Mouse (Mus musculus): ENCODE data around the gene H2-Q6. TPM values are rescaled to one million over a fixed set of nuclear protein-coding genes. Genes with fewer than 3 reads are reported as not detected.
A peak's percentile ranks its signal among the peaks of the same experiment; 100 is the strongest.
"Not testable (repeated sequence)": the region's sequence is repeated elsewhere in the genome, so short reads cannot be mapped to it uniquely, and the experiment has no call there.

Gene H2-Q6
- polyA plus RNA-seq, 1 experiment from 2014 or later: 2.5 TPM

- Histone ChIP-seq H3K4me3 (ENCODE audit: low read depth, low read length) (peak overlapping the region; percentile 30), H3K4me2 (ENCODE audit: low read depth, severe bottlenecking) (peak overlapping the region; percentile 68)
- not testable (repeated sequence) for H3K27me3 ChIP-seq (ENCODE audit: control insufficient read depth, insufficient read depth, low read length); H3K27ac ChIP-seq (replicated peaks; ENCODE audit: low read depth, low read length); H3K9ac ChIP-seq (ENCODE audit: low read length); H3K36me3 ChIP-seq (ENCODE audit: control insufficient read depth, insufficient read depth, low read length); H3K9me3 ChIP-seq (ENCODE audit: control insufficient read depth, low read length); H3K4me1 ChIP-seq (ENCODE audit: control insufficient read depth, insufficient read depth, low read length)
- ATAC-seq (ENCODE audit: insufficient number of reproducible peaks, low FRiP score, low TSS enrichment, low read depth) (peak; percentile 52), DNase-seq (ENCODE audit: low spot score) (peak; percentile 59)
- WGBS: 13% methylated on average over 27 of the region's 28 CpGs
Observed at GRCm38 (mm10) chr17:35425474-35425873, 824 bp downstream of the H2-Q6 start.

- not testable (repeated sequence) for H3K9me3 ChIP-seq (ENCODE audit: control insufficient read depth, low read length); H3K4me3 ChIP-seq (ENCODE audit: low read depth, low read length); H3K27ac ChIP-seq (replicated peaks; ENCODE audit: low read depth, low read length); H3K36me3 ChIP-seq (ENCODE audit: control insufficient read depth, insufficient read depth, low read length); H3K4me1 ChIP-seq (ENCODE audit: control insufficient read depth, insufficient read depth, low read length); DNase-seq (ENCODE audit: low spot score); H3K27me3 ChIP-seq (ENCODE audit: control insufficient read depth, insufficient read depth, low read length); H3K4me2 ChIP-seq (ENCODE audit: low read depth, severe bottlenecking); ATAC-seq (ENCODE audit: insufficient number of reproducible peaks, low FRiP score, low TSS enrichment, low read depth); H3K9ac ChIP-seq (ENCODE audit: low read length)
- WGBS: 86% methylated on average over 6 of the region's 6 CpGs
Observed at GRCm38 (mm10) chr17:35428883-35429282, 4.2 kb downstream of the H2-Q6 start.

- H3K36me3 ChIP-seq (ENCODE audit: control insufficient read depth, insufficient read depth, low read length); H3K9me3 ChIP-seq (ENCODE audit: control insufficient read depth, low read length); H3K9ac ChIP-seq (ENCODE audit: low read length); H3K27me3 ChIP-seq (ENCODE audit: control insufficient read depth, insufficient read depth, low read length); H3K4me3 ChIP-seq (ENCODE audit: low read depth, low read length); ATAC-seq (ENCODE audit: insufficient number of reproducible peaks, low FRiP score, low TSS enrichment, low read depth); H3K4me2 ChIP-seq (ENCODE audit: low read depth, severe bottlenecking); DNase-seq (ENCODE audit: low spot score); H3K27ac ChIP-seq (replicated peaks; ENCODE audit: low read depth, low read length); H3K4me1 ChIP-seq (ENCODE audit: control insufficient read depth, insufficient read depth, low read length): not testable (repeated sequence)
- WGBS: 86% methylated on average over 6 of the region's 6 CpGs
Observed at GRCm38 (mm10) chr17:35430671-35431070, 6.0 kb downstream of the H2-Q6 start.

GRCm38 (mm10) chr17:35432167-35432566, 7.5 kb downstream of the H2-Q6 start:
- not testable (repeated sequence) for H3K27me3 ChIP-seq (ENCODE audit: control insufficient read depth, insufficient read depth, low read length); DNase-seq (ENCODE audit: low spot score); ATAC-seq (ENCODE audit: insufficient number of reproducible peaks, low FRiP score, low TSS enrichment, low read depth); H3K9me3 ChIP-seq (ENCODE audit: control insufficient read depth, low read length); H3K4me1 ChIP-seq (ENCODE audit: control insufficient read depth, insufficient read depth, low read length); H3K27ac ChIP-seq (replicated peaks; ENCODE audit: low read depth, low read length); H3K36me3 ChIP-seq (ENCODE audit: control insufficient read depth, insufficient read depth, low read length); H3K4me3 ChIP-seq (ENCODE audit: low read depth, low read length); H3K4me2 ChIP-seq (ENCODE audit: low read depth, severe bottlenecking); H3K9ac ChIP-seq (ENCODE audit: low read length)
- WGBS: 84% methylated on average over 2 of the region's 3 CpGs

GRCm38 (mm10) chr17:35434836-35435235, 10.2 kb downstream of the H2-Q6 start:
- H3K9me3 ChIP-seq (ENCODE audit: control insufficient read depth, low read length); ATAC-seq (ENCODE audit: insufficient number of reproducible peaks, low FRiP score, low TSS enrichment, low read depth); H3K4me2 ChIP-seq (ENCODE audit: low read depth, severe bottlenecking); H3K9ac ChIP-seq (ENCODE audit: low read length); H3K4me1 ChIP-seq (ENCODE audit: control insufficient read depth, insufficient read depth, low read length); H3K27me3 ChIP-seq (ENCODE audit: control insufficient read depth, insufficient read depth, low read length); H3K36me3 ChIP-seq (ENCODE audit: control insufficient read depth, insufficient read depth, low read length); H3K4me3 ChIP-seq (ENCODE audit: low read depth, low read length); H3K27ac ChIP-seq (replicated peaks; ENCODE audit: low read depth, low read length): not testable (repeated sequence)
- peak; percentile 88 for DNase-seq (ENCODE audit: low spot score)
- 7% methylated on average over 8 of the region's 8 CpGs for WGBS

- not testable (repeated sequence) for H3K4me1 ChIP-seq (ENCODE audit: control insufficient read depth, insufficient read depth, low read length); DNase-seq (ENCODE audit: low spot score)
- 81% methylated on average over 3 of the region's 3 CpGs for WGBS
Observed at GRCm38 (mm10) chr17:35435577-35435976, 10.9 kb downstream of the H2-Q6 start.

GRCm38 (mm10) chr17:35437386-35437936, 12.8 kb downstream of the H2-Q6 start:
- H3K27me3 ChIP-seq (ENCODE audit: control insufficient read depth, insufficient read depth, low read length); DNase-seq (ENCODE audit: low spot score); H3K9ac ChIP-seq (ENCODE audit: low read length); H3K36me3 ChIP-seq (ENCODE audit: control insufficient read depth, insufficient read depth, low read length); H3K4me1 ChIP-seq (ENCODE audit: control insufficient read depth, insufficient read depth, low read length); H3K27ac ChIP-seq (replicated peaks; ENCODE audit: low read depth, low read length); ATAC-seq (ENCODE audit: insufficient number of reproducible peaks, low FRiP score, low TSS enrichment, low read depth); H3K4me2 ChIP-seq (ENCODE audit: low read depth, severe bottlenecking); H3K4me3 ChIP-seq (ENCODE audit: low read depth, low read length); H3K9me3 ChIP-seq (ENCODE audit: control insufficient read depth, low read length): not testable (repeated sequence)
- 50% methylated on average over 1 of the region's 1 CpGs for WGBS

More at GRCm38 (mm10) chr17:35435577-35435976, 10.9 kb downstream of the H2-Q6 start:
- H3K27me3 ChIP-seq (ENCODE audit: control insufficient read depth, insufficient read depth, low read length); H3K4me3 ChIP-seq (ENCODE audit: low read depth, low read length); H3K36me3 ChIP-seq (ENCODE audit: control insufficient read depth, insufficient read depth, low read length); H3K9me3 ChIP-seq (ENCODE audit: control insufficient read depth, low read length); H3K27ac ChIP-seq (replicated peaks; ENCODE audit: low read depth, low read length); H3K9ac ChIP-seq (ENCODE audit: low read length); ATAC-seq (ENCODE audit: insufficient number of reproducible peaks, low FRiP score, low TSS enrichment, low read depth); H3K4me2 ChIP-seq (ENCODE audit: low read depth, severe bottlenecking): not testable (repeated sequence)

GRCm38 (mm10) chr17:35438395-35438794, 13.7 kb downstream of the H2-Q6 start:
- not testable (repeated sequence) for H3K36me3 ChIP-seq (ENCODE audit: control insufficient read depth, insufficient read depth, low read length); H3K27ac ChIP-seq (replicated peaks; ENCODE audit: low read depth, low read length); H3K9ac ChIP-seq (ENCODE audit: low read length); H3K4me1 ChIP-seq (ENCODE audit: control insufficient read depth, insufficient read depth, low read length); H3K9me3 ChIP-seq (ENCODE audit: control insufficient read depth, low read length); H3K4me2 ChIP-seq (ENCODE audit: low read depth, severe bottlenecking); DNase-seq (ENCODE audit: low spot score); H3K27me3 ChIP-seq (ENCODE audit: control insufficient read depth, insufficient read depth, low read length); ATAC-seq (ENCODE audit: insufficient number of reproducible peaks, low FRiP score, low TSS enrichment, low read depth); H3K4me3 ChIP-seq (ENCODE audit: low read depth, low read length)
- 74% methylated on average over 1 of the region's 3 CpGs for WGBS

GRCm38 (mm10) chr17:35438885-35439284, 14.2 kb downstream of the H2-Q6 start, which contains the start of gene H2-Q7:
Gene H2-Q7 (plus strand): TSS chr17:35439155.
- Histone ChIP-seq H3K4me2 (ENCODE audit: low read depth, severe bottlenecking) (peak within 1 kb of the TSS; percentile 69), H3K9ac (ENCODE audit: low read length) (peak within 1 kb of the TSS; percentile 51), H3K4me3 (ENCODE audit: low read depth, low read length) (peak within 1 kb of the TSS; percentile 52)
- H3K9me3 ChIP-seq (ENCODE audit: control insufficient read depth, low read length); H3K27me3 ChIP-seq (ENCODE audit: control insufficient read depth, insufficient read depth, low read length); H3K4me1 ChIP-seq (ENCODE audit: control insufficient read depth, insufficient read depth, low read length); H3K27ac ChIP-seq (replicated peaks; ENCODE audit: low read depth, low read length); H3K36me3 ChIP-seq (ENCODE audit: control insufficient read depth, insufficient read depth, low read length): not testable (repeated sequence)
- ATAC-seq (ENCODE audit: insufficient number of reproducible peaks, low FRiP score, low TSS enrichment, low read depth) (peak; percentile 88), DNase-seq (ENCODE audit: low spot score) (peak; percentile 92)
- 4% methylated on average over 18 of the region's 18 CpGs for WGBS

All from limb, embryonic 11.5 days (tissue).